Mouse (Mus musculus) gastrocnemius, postnatal 4 days (tissue): ENCODE results near the gene Ccdc43. TPM values are rescaled to one million over a fixed set of nuclear protein-coding genes. Genes with fewer than 3 reads are reported as not detected.

Experiments used
- DNase-seq, 2 experiments: peaks; one replicate each; pipeline ENCODE4 v3.0.0; 2021 to 2022; ENCODE audit warnings: low spot score in 2 of 2, mixed read lengths in 2 of 2
- microRNA-seq: library from miRNA; unstranded; fragments of <30 nt; microRNA quantifications from one replicate; pipeline ENCODE4 v1.2.0, GENCODE M21; 2021
- total RNA-seq, 2 experiments: library from RNA; stranded (reverse); gene quantifications; 2 replicates each; pipeline ENCODE4 v1.2.3; 2021

The Ccdc43 gene
- total RNA-seq, 2 experiments from 2014 or later: 75.7 to 84.0 TPM

GRCm38 (mm10) chr11:102665637-102666435 is 31.7 kb downstream of the Ccdc43 start:
- DNase-seq: no peak

DNA sequence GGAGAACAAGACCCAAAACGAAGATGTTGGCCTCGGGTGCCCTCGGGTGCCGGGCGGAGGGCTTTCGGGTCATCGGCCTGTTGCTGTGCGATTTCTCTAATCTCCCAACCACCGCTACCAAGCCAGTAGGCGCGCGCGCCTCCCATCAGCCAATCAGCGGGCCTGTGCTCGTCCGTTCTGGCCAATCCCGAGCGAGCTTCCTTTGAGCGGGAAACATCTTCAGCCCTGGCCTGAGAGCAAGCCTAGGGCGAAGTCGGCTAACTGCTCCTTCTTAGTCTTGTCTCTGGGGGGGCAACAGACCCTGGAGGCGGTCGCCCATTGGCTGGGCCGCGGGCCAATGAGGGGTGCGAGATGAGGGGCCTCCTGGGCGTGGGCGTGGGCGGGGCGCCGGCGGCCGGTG is 32.4 kb downstream of the Ccdc43 start:
- no peak for DNase-seq

- no peak for DNase-seq
These were observed 34.2 kb downstream of the Ccdc43 start, which contains the start of gene Meioc for GRCm38 (mm10) chr11:102663416-102663815. Meioc (plus strand) TSS chr11:102663716.

- DNase-seq: no peak
These were observed 40.7 kb downstream of the Ccdc43 start for GRCm38 (mm10) chr11:102656931-102657330.

- DNase-seq: no peak
These were observed 41.2 kb downstream of the Ccdc43 start for GRCm38 (mm10) chr11:102656326-102656926.

GRCm38 (mm10) chr11:102655888-102656287 is 41.7 kb downstream of the Ccdc43 start:
- DNase-seq: no peak

- no peak for DNase-seq
These were observed 44.7 kb downstream of the Ccdc43 start for GRCm38 (mm10) chr11:102652844-102653243.

DNA sequence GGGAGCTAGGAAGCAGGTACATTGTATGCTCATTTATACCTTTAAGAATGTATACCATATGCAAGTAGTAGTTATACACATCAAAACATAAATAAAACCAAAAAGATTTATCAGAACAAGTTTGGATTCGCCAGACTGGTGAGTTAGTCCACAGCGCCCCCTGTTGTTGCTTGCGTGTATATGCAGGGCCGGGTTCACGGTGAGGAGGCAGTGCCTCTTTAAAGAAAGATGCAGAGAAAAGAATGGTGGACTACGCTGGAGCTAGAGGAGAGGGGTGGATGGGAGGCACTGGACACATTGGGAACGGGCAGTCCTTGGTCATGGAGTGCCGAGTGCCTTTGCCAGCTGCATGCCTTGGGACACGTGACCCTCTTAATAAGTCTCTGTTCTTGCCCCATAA is 46.2 kb downstream of the Ccdc43 start:
- peak; percentile 71 to 73 for DNase-seq

DNA sequence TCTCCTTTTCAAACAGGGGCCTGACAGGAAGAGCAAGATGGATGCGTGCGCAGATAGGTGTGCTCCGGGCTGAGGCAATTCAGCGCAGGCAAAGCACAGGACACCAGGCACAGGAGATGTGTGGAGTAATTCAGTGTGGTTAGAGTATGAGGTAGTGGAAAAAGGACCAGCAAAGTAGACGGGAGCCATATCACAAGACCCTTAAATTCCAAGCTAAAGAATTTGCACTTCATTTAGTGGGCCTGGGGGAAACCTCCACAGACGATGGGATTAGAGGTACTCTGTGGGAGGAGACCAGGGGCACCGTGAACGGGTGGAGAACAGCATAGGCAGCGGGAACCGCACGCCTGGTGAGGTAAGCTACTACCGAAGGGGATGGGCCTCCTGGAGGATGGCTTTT is 49.7 kb downstream of the Ccdc43 start:
- DNase-seq: no peak

DNA sequence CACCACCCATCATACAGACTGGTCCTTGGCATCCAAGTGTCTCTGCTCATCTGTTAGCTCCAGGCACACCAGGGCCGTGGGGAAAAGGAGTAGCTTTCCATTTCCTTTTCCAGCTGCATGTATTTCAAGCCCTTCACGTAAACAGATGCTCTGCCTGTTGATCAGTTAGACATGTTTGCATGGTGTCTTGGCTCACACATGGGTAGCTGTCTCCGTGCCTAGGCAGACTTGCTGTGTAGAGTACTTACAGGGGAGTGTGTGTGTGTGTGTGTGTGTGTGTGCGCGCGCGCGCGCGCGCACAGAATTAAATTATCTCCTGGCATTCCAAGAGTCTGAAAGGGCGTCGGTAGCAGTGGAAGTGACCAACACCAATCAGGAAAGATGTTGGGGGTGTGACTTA is 51.4 kb downstream of the Ccdc43 start:
- no peak for DNase-seq

- DNase-seq: no peak
These were observed 53.6 kb downstream of the Ccdc43 start for GRCm38 (mm10) chr11:102643891-102644382.

- peak in 1 of 2 experiments; percentile 66 for DNase-seq
These were observed 60.7 kb downstream of the Ccdc43 start for GRCm38 (mm10) chr11:102636887-102637286.

Small RNAs within 50 kb of the gene (microRNA-seq; reads per million reads assigned to microRNA genes)
- gene Gm22920: not detected

Other genes with a start within 250 kb of the Ccdc43 start
- 1 to 10 TPM; 3.2 to 4.7 TPM for gene Itga2b, start 227.7 kb downstream of the Ccdc43 start, total RNA-seq
- gene Gpatch8, start 141.4 kb downstream of the Ccdc43 start, total RNA-seq: 10 to 100 TPM; 39.5 to 45.7 TPM
- gene Gm11627, start 118.3 kb downstream of the Ccdc43 start, total RNA-seq: 1 to 10 TPM; 2.1 to 2.8 TPM
- 10 to 100 TPM; 23.0 to 24.4 TPM for gene Fzd2, start 93.4 kb downstream of the Ccdc43 start, total RNA-seq
- under 1 TPM; 0.10 to 0.18 TPM for gene Meioc, start 34.1 kb downstream of the Ccdc43 start, total RNA-seq
- gene Adam11, start 63.7 kb upstream of the Ccdc43 start, total RNA-seq: 1 to 10 TPM; 2.5 to 2.6 TPM
- 10 to 100 TPM; 39.4 to 41.0 TPM for gene Gjc1, start 121.9 kb upstream of the Ccdc43 start, total RNA-seq
- 1 to 10 TPM; 3.3 to 4.9 TPM for gene Higd1b, start 138.1 kb upstream of the Ccdc43 start, total RNA-seq
- 10 to 100 TPM; 66.4 to 69.7 TPM for gene Eftud2, start 183.2 kb upstream of the Ccdc43 start, total RNA-seq
- not detected for gene Ccdc103, start 183.4 kb upstream of the Ccdc43 start, total RNA-seq
- gene Fam187a, start 187.4 kb upstream of the Ccdc43 start, total RNA-seq: not detected
- under 1 TPM in 1 of 2 experiments, not detected in 1; 0.26 TPM for gene Gfap, start 203.1 kb upstream of the Ccdc43 start, total RNA-seq
- gene Kif18b, start 227.3 kb upstream of the Ccdc43 start, total RNA-seq: 10 to 100 TPM in 1 of 2 experiments, 1 to 10 TPM in 1; 9.5 to 10.5 TPM
- gene C1ql1, start 248.9 kb upstream of the Ccdc43 start, total RNA-seq: 1 to 10 TPM; 1.3 to 1.5 TPM